Mouse (Mus musculus): ENCODE results near the gene Cabp1. TPM values are rescaled to one million over a fixed set of nuclear protein-coding genes. Genes with fewer than 3 reads are reported as not detected.
A peak's percentile ranks its signal among the peaks of the same experiment; 100 is the strongest.

The Cabp1 gene
- polyA plus RNA-seq, 1 experiment from 2014 or later, result 1.2 TPM

DNA sequence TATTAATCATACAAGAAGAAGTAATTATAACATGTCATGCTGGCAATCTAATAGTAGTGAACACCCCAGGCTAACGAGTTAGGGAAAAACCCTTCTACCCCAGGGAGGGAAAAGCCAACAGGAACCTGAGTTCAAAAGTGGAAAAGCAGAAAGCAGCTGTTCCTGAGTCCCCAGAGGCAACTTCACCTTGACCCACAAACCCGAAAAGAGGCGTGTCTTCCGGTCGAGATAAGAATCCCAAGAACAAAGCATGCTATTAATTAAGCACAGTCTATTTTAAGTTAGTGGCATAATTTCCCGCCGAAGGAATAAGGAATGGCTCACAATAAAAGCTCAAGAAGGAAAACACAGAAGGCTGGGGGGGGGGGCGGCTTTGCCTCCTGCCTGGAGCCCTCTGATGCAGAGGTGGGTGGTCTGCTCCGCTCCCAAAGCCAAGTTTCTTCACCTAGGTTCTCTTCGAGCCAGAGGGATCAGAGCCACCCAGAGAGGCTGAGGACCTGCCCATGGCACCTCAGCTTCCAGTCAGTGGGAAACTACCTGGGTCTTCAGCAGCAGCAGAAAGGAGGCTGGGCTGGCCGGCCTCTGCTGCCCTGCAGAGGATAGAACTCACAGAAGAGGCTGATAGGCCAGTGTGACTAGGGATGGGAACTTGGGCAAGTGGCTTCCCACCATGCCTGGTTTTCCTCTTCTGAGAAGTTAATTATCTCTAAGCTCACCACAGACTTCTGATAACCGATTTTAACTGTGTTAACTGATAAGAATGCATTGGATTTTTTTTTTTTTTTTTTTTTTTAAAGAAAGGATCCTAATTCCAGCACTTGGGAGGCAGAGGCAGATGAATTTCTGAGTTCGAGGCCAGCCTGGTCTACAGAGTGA, 32.9 kb downstream of the Cabp1 start:
- TF ChIP-seq CTCF (IDR thresholded peaks at IDR 0.05; ENCODE audit: low read depth), result no peak
- H3K4me3 ChIP-seq (replicated peaks; ENCODE audit: low read depth, low read length), result no peak overlapping the region
- peak overlapping the region; percentile 80 for H3K27ac ChIP-seq
- H3K9me3 ChIP-seq (replicated peaks; ENCODE audit: low read length), result no peaks in the 10 kb centered on the region
- DNase-seq (ENCODE audit: low spot score) (peak; percentile 73), ATAC-seq (replicated peaks; ENCODE audit: low FRiP score, low read depth) (no peak)
- H3K9ac ChIP-seq (ENCODE audit: low read depth, low read length), result 0 out of 2 replicates have a peak overlapping the region, but pooled peaks have one; percentile 14
- no peaks in the 10 kb centered on the region for H3K27me3 ChIP-seq (ENCODE audit: insufficient read depth, low read length)
- H3K36me3 ChIP-seq (ENCODE audit: insufficient read depth, low read length), result no peaks in the 10 kb centered on the region
- WGBS, result 40% methylated on average over 13 of the region's 13 CpGs
- peaks cover 17% of the 10 kb centered on the region; the same call in 1 of the 2 replicates for H3K4me1 ChIP-seq (replicated peaks; ENCODE audit: insufficient read depth, low read length)
- no peak overlapping the region for H3K4me2 ChIP-seq (ENCODE audit: low read length)

DNA sequence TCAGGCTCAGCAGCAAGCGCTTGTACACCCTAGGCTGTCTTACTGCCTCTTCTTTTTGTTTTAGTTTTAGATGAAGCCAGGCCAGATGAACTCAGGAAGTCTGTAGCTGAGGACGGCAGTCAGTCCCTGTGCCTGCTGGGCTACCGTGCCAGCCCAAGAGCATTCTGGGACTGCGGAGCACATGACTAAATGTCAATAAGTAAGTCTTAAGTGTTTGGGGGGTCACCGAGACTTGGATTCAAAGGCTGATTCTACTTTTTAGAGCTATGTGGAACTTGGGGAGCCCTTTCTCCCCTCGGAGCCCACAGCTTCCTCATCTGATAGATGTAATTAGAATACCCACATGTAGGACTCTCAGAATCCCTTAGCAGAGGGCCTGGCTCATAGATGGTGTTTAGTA, 33.5 kb downstream of the Cabp1 start:
- 59% methylated on average over 6 of the region's 6 CpGs for WGBS
- Histone ChIP-seq H3K9ac (ENCODE audit: low read depth, low read length) (no peak overlapping the region), H3K4me3 (replicated peaks; ENCODE audit: low read depth, low read length) (no peak overlapping the region), H3K27me3 (ENCODE audit: insufficient read depth, low read length) (no peaks in the 10 kb centered on the region), H3K4me2 (ENCODE audit: low read length) (no peak overlapping the region), H3K27ac (peak overlapping the region; percentile 80), H3K4me1 (replicated peaks; ENCODE audit: insufficient read depth, low read length) (peaks cover 22% of the 10 kb centered on the region), H3K36me3 (ENCODE audit: insufficient read depth, low read length) (no peaks in the 10 kb centered on the region), H3K9me3 (replicated peaks; ENCODE audit: low read length) (no peaks in the 10 kb centered on the region)
- no peak for DNase-seq (ENCODE audit: low spot score)
- TF ChIP-seq CTCF (IDR thresholded peaks at IDR 0.05; ENCODE audit: low read depth), result no peak
- no peak for ATAC-seq (replicated peaks; ENCODE audit: low FRiP score, low read depth)

DNA sequence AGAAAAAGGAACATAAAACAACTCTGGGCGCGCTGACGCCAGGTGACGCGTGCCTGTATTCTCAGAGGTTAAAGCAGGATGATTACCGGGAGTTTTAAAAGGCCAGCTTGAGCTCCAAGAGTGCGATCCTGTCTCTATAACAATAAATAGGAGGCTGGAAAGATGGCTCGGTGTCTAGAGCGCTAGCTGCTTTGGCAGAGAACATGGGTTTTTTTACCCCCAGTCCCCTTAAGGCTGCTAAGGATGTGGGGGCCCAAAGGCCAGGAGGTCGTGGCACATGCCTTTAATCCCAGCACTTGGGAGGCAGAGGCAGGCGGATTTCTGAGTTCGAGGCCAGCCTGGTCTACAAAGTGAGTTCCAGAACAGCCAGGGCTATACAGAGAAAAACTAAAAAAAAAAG, 35.0 kb downstream of the Cabp1 start:
- peaks cover 33% of the 10 kb centered on the region for H3K4me1 ChIP-seq (replicated peaks; ENCODE audit: insufficient read depth, low read length)
- H3K36me3 ChIP-seq (ENCODE audit: insufficient read depth, low read length), result no peaks in the 10 kb centered on the region
- H3K4me3 ChIP-seq (replicated peaks; ENCODE audit: low read depth, low read length), result peak overlapping the region; percentile 93
- 35% methylated on average over 12 of the region's 12 CpGs for WGBS
- peak overlapping the region; percentile 67 for H3K4me2 ChIP-seq (ENCODE audit: low read length)
- DNase-seq (ENCODE audit: low spot score) (no peak), ATAC-seq (replicated peaks; ENCODE audit: low FRiP score, low read depth) (no peak)
- no peaks in the 10 kb centered on the region for H3K9me3 ChIP-seq (replicated peaks; ENCODE audit: low read length)
- no peaks in the 10 kb centered on the region for H3K27me3 ChIP-seq (ENCODE audit: insufficient read depth, low read length)
- peak overlapping the region; percentile 62; the same call in 1 of the 2 replicates for H3K9ac ChIP-seq (ENCODE audit: low read depth, low read length)
- TF ChIP-seq CTCF (IDR thresholded peaks at IDR 0.05; ENCODE audit: low read depth), result no peak
- peak overlapping the region; percentile 96 for H3K27ac ChIP-seq

DNA sequence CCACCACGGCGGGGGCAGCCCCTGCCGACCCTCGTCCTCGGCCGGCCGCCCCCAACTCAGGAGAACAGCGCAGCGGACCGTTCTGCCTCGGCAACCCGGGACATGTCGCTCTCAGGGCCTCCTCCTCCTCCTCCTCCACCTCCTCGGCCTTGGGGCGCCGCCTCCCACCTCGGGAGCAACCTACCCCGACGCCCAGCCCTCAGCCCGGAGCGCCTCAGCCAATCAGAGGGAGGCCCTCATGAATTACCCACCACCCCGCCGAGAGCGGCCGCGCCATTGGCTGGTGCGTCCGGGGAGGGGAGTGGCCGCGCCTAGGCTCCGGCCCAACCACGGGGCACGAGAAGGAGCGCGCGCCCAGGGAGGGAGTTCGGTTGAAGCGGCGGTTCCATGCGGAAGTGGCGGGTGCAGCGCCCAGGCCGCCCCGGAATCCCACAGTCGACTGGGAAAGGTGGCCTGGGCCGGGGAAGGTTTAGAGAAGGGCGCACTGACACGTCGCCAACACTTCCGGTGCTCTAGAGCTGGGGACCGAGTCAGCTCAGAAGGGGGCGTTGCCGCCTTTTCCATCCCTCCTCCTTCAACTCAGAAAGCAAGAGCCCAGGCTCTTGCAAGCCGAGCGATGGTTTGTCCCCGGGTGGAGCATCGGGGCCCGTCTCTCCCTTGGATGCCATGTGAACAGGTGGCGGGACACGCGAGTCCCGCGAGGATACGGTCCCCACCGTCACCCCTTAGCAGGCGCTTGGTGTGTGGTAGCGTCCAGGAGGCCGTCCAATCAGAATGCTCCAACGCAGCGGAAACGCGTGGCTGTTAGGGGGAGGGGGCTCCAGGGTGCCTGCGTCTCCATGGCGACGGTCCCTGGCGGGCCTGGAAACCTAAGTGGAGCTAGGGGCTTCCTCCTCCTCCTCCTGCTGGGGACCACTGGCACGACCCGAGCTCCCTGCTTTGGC, 35.9 kb downstream of the Cabp1 start, which contains the start of gene Mlec:
Mlec (minus strand) TSS at position 140 of the 944 bp plus-strand sequence.
- peak within 1 kb of the TSS; percentile 96 for H3K9ac ChIP-seq (ENCODE audit: low read depth, low read length)
- H3K36me3 ChIP-seq (ENCODE audit: insufficient read depth, low read length), result no peaks in the 10 kb centered on the region
- H3K27ac ChIP-seq, result peak within 1 kb of the TSS; percentile 96
- peak within 1 kb of the TSS; percentile 67 for H3K4me2 ChIP-seq (ENCODE audit: low read length)
- under 1% methylated on average over 74 of the region's 78 CpGs for WGBS
- H3K4me3 ChIP-seq (replicated peaks; ENCODE audit: low read depth, low read length), result peak within 1 kb of the TSS; percentile 93
- H3K4me1 ChIP-seq (replicated peaks; ENCODE audit: insufficient read depth, low read length), result peaks cover 36% of the 10 kb centered on the region
- H3K27me3 ChIP-seq (ENCODE audit: insufficient read depth, low read length), result no peaks in the 10 kb centered on the region
- H3K9me3 ChIP-seq (replicated peaks; ENCODE audit: low read length), result no peaks in the 10 kb centered on the region
- peak; percentile 26; the same call in 1 of the 2 replicates for TF ChIP-seq CTCF (IDR thresholded peaks at IDR 0.05; ENCODE audit: low read depth)
- DNase-seq (ENCODE audit: low spot score) (peak; percentile 99), ATAC-seq (replicated peaks; ENCODE audit: low FRiP score, low read depth) (peak; percentile 98)

DNA sequence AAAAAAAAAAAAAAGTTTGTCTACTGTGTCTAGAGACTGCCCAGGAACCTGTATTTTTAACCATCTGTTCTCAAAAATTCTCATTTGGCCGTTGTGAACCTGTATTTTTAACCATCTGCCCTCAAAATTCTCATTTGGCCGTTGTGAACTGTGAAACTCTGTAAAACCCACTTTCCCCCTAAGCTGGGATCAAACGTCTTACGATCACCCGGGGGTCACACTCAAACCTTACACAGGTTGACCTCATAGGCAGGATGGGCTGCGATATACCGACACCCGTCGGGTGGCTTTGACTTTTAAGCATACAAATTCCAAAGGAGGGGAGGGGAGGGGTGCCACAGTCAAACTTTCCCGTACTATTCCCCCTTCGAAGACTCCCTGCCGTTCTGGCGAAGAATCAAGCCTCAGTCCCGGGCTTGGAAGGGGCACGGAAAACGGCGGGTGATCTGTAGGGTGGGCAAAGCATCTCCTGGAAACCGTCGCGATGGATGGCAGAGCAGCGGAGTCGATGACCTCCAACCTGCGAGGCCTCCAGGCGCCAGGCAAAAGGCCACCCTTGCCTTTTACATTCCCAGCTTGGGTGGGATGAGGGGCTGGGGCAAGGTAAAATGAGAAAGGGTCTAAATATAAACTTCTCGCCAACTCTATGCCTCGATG, 37.1 kb downstream of the Cabp1 start:
- ATAC-seq (replicated peaks; ENCODE audit: low FRiP score, low read depth), result no peak
- H3K27me3 ChIP-seq (ENCODE audit: insufficient read depth, low read length), result no peaks in the 10 kb centered on the region
- no peak for TF ChIP-seq CTCF (IDR thresholded peaks at IDR 0.05; ENCODE audit: low read depth)
- peak overlapping the region; percentile 96 for H3K9ac ChIP-seq (ENCODE audit: low read depth, low read length)
- H3K36me3 ChIP-seq (ENCODE audit: insufficient read depth, low read length), result no peaks in the 10 kb centered on the region
- H3K9me3 ChIP-seq (replicated peaks; ENCODE audit: low read length), result no peaks in the 10 kb centered on the region
- H3K27ac ChIP-seq, result peak overlapping the region; percentile 96
- peaks cover 48% of the 10 kb centered on the region for H3K4me1 ChIP-seq (replicated peaks; ENCODE audit: insufficient read depth, low read length)
- under 1% methylated on average over 26 of the region's 26 CpGs for WGBS
- peak overlapping the region; percentile 67 for H3K4me2 ChIP-seq (ENCODE audit: low read length)
- H3K4me3 ChIP-seq (replicated peaks; ENCODE audit: low read depth, low read length), result peak overlapping the region; percentile 93
- no peak for DNase-seq (ENCODE audit: low spot score)

All from kidney, postnatal 0 days (tissue).